Mouse (Mus musculus) CD4-positive naive resting alpha-beta T cell, adult 76 days (primary cell): Measurements from ENCODE around the gene Gm47283. TPM values are rescaled to one million over a fixed set of nuclear protein-coding genes. Genes with fewer than 3 reads are reported as not detected.

Experiments
- total RNA-seq: library from RNA; stranded (reverse); gene quantifications from one replicate; pipeline ENCODE4 v1.2.4, GENCODE M21; 2023

The Gm47283 gene
- total RNA-seq, result not detected

DNA sequence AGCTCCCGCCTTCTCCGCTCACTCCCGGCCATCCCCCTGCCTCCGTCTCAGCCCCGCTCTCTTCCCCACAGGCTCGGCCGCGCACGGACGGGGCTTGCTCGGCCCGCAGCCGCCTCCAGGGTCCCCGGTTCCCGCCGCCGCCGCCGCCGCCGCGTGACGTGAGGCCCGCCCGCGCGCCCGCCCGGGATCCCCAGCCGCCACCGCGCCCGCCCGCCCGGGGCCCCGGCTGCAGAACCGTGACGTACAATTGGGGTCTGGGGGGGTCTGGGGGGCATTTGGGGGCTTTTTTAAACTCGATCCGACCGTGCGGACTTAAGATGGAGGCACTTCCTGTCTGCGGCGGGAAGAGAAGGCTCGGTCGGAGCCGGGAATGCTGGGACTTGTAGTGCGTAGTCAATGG, at the start of gene Gm47283:
TSS of gene Gm47283 (plus strand) at position 301 of the 400 bp plus-strand sequence.

DNA sequence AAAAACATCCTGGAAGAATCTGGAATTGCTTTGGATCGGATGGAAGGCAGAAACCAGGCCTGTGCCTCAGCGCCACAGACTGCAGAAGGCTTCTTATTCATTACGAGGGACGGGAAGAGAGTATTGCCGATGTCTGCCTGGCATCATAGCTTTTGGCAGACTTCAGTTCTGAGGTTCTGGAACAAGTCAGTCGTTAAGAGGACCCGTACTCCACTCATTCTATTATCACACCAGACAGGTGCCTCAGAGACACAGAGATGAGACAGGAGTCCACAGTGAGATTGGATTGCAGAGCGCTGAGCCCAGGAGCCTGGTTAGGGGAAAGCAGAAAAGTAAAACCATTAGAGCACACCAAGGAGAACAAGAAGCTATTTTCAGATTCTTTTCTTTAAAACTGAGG, 29.8 kb upstream of the Gm47283 start, which contains the start of gene Gm21860:
TSS of gene Gm21860 (minus strand) at position 101 of the 400 bp plus-strand sequence.

DNA sequence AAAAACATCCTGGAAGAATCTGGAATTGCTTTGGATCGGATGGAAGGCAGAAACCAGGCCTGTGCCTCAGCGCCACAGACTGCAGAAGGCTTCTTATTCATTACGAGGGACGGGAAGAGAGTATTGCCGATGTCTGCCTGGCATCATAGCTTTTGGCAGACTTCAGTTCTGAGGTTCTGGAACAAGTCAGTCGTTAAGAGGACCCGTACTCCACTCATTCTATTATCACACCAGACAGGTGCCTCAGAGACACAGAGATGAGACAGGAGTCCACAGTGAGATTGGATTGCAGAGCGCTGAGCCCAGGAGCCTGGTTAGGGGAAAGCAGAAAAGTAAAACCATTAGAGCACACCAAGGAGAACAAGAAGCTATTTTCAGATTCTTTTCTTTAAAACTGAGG, 54.5 kb downstream of the Gm47283 start, which contains the start of gene Gm21748:
TSS of gene Gm21748 (minus strand) at position 101 of the 400 bp plus-strand sequence.

Other genes starting within 250 kb of the Gm47283 start
- not detected for gene Gm21860, start 29.9 kb upstream of the Gm47283 start, total RNA-seq
- not detected for gene Gm21748, start 54.4 kb downstream of the Gm47283 start, total RNA-seq